16 mouse cellular contexts compared by ENCODE assay signal in genomic region chr15:31407490-31407889, GRCm38 (mm10). TPM values are rescaled to one million over a fixed set of nuclear protein-coding genes. Genes with fewer than 3 reads are reported as not detected.
A peak's percentile ranks its signal among the peaks of the same experiment; 100 is the strongest.
DNase-seq lines count a peak whose midpoint lies in the region; ATAC-seq and TF ChIP-seq lines count a peak whose summit lies in the region.
"Had no signal": no experiment of that assay in that cellular context is flagged by ENCODE, and none has a peak within 500 bp of the region (broad histone marks: within the 10 kb centered on the region; RNA-seq: fewer than 3 reads in every experiment).

No protein-coding gene starts in this region.

- peak; percentile 50; the same call in 1 of the 2 replicates for ATAC-seq in lung, embryonic 14.5 days (ENCODE audit: insufficient read depth)
- peak; percentile 67; the same call in 1 of the 2 replicates for ATAC-seq in kidney, embryonic 14.5 days (ENCODE audit: low FRiP score, low TSS enrichment)
- ATAC-seq: inflammation-experienced regulatory T-cells, adult 6 months; lung, postnatal 0 days had no signal

- WGBS in lung, embryonic 14.5 days = 47% methylated on average over 4 of the region's 4 CpGs
- 58% methylated on average over 4 of the region's 4 CpGs for WGBS in kidney, embryonic 14.5 days

- H3K9ac ChIP-seq in lung, embryonic 14.5 days = no peak overlapping the region
- no peak overlapping the region for H3K9ac ChIP-seq in kidney, embryonic 14.5 days (ENCODE audit: low read depth, low read length)
- H3K9ac ChIP-seq: embryonic facial prominence, embryonic 12.5 days had no signal

- no peak overlapping the region for H3K4me2 ChIP-seq in lung, embryonic 14.5 days
- H3K4me2 ChIP-seq in kidney, embryonic 14.5 days (replicated peaks; ENCODE audit: low read depth, low read length) = no peak overlapping the region
- H3K4me2 ChIP-seq: embryonic facial prominence, embryonic 12.5 days had no signal

- H3K4me3 ChIP-seq in lung, embryonic 14.5 days (ENCODE audit: low read depth, low read length) = no peak overlapping the region
- H3K4me3 ChIP-seq in kidney, embryonic 14.5 days (ENCODE audit: low read length) = no peak overlapping the region
- H3K4me3 ChIP-seq: embryonic facial prominence, embryonic 12.5 days; hindbrain, embryonic 10.5 days had no signal

- peak; percentile 41 for DNase-seq in lung, embryonic 14.5 days
- DNase-seq in lung, postnatal 14 days = no peak
- DNase-seq in liver = peak; percentile 29
- DNase-seq in yolk sac, embryonic 10.5 days (ENCODE audit: low spot score) = peak; percentile 86
- no peak for DNase-seq in thymus, postnatal 14 days
- DNase-seq in layer of hippocampus, adult 9-10 months (ENCODE audit: low spot score) = no peak
- DNase-seq in right cerebral cortex, postnatal 4 days = no peak
- DNase-seq: cerebellum, adult 11-12 months; layer of hippocampus, postnatal 36 days; left cerebral cortex, postnatal 4 days; thymus, postnatal 25 days had no signal

- H3K9me3 ChIP-seq in lung, embryonic 14.5 days (ENCODE audit: low read depth, low read length) = no peaks in the 10 kb centered on the region
- no peaks in the 10 kb centered on the region for H3K9me3 ChIP-seq in kidney, embryonic 14.5 days (ENCODE audit: control insufficient read depth, low read length)
- H3K9me3 ChIP-seq: embryonic facial prominence, embryonic 12.5 days; hindbrain, embryonic 10.5 days had no signal

- TF ChIP-seq CTCF in lung, embryonic 14.5 days (IDR thresholded peaks at IDR 0.05; ENCODE audit: low read depth) = no peak

- H3K27me3 ChIP-seq in lung, embryonic 14.5 days (ENCODE audit: insufficient read depth, low read length) = no peaks in the 10 kb centered on the region
- no peaks in the 10 kb centered on the region for H3K27me3 ChIP-seq in kidney, embryonic 14.5 days (ENCODE audit: control insufficient read depth, insufficient read depth, low read length)
- H3K27me3 ChIP-seq: embryonic facial prominence, embryonic 12.5 days had no signal

- peaks cover 10% of the 10 kb centered on the region; the same call in 1 of the 2 replicates for H3K4me1 ChIP-seq in lung, embryonic 14.5 days (ENCODE audit: insufficient read depth)
- no peaks in the 10 kb centered on the region for H3K4me1 ChIP-seq in kidney, embryonic 14.5 days (ENCODE audit: control insufficient read depth, insufficient read depth, low read length)
- H3K4me1 ChIP-seq: embryonic facial prominence, embryonic 12.5 days had no signal

- 0 out of 2 replicates have a peak overlapping the region, but pooled peaks have one; percentile 11 for H3K27ac ChIP-seq in lung, embryonic 14.5 days (ENCODE audit: low read depth)
- no peak overlapping the region for H3K27ac ChIP-seq in kidney, embryonic 14.5 days (ENCODE audit: low read depth, low read length)
- H3K27ac ChIP-seq: embryonic facial prominence, embryonic 12.5 days; hindbrain, embryonic 10.5 days had no signal

- H3K36me3 ChIP-seq in lung, embryonic 14.5 days (ENCODE audit: insufficient read depth) = no peaks in the 10 kb centered on the region
- H3K36me3 ChIP-seq in kidney, embryonic 14.5 days (ENCODE audit: control insufficient read depth, insufficient read depth, low read length) = no peaks in the 10 kb centered on the region
- H3K36me3 ChIP-seq: embryonic facial prominence, embryonic 12.5 days; hindbrain, embryonic 10.5 days had no signal

RNA-seq across cellular contexts. Expression of gene Ankrd33b, which starts 40.0 kb away (rescaled TPM):
- polyA plus RNA-seq in lung, embryonic 14.5 days (2014; fragmentation: Nextera tagmentation; extraction: Ambion mirVana) = 3.0 and 3.7 TPM in 2 replicates
- 2.1 and 3.7 TPM in 2 replicates for polyA plus RNA-seq in kidney, embryonic 14.5 days (2014; fragmentation: Nextera tagmentation; extraction: Ambion mirVana)
- polyA plus RNA-seq: inflammation-experienced regulatory T-cells, adult 6 months had no signal

RNA-seq across cellular contexts. Expression of gene Ropn1l, which starts 46.0 kb away (rescaled TPM):
- polyA plus RNA-seq in lung, embryonic 14.5 days (2014; fragmentation: Nextera tagmentation; extraction: Ambion mirVana) = 2.3 and 2.6 TPM in 2 replicates
- polyA plus RNA-seq in kidney, embryonic 14.5 days (2014; fragmentation: Nextera tagmentation; extraction: Ambion mirVana) = 3.8 and 3.9 TPM in 2 replicates

Comparison
In these comparisons a context has a peak if more than half of its experiments do, and no peak if none do; other contexts are left out.
1. DNase-seq: peak in lung, embryonic 14.5 days (single experiment), liver (single experiment) and yolk sac, embryonic 10.5 days (single experiment); none in lung, postnatal 14 days (single experiment), thymus, postnatal 14 days (single experiment), layer of hippocampus, adult 9-10 months (single experiment) and right cerebral cortex, postnatal 4 days (single experiment).